Mouse (Mus musculus) G1E (cell line): ENCODE results near the gene Map3k15.

Source experiments
- CTCF ChIP-seq: IDR thresholded peaks from 2 replicates; pipeline ENCODE4 v1.5.1; 2012; ENCODE audit warnings: low read depth, low read length, inconsistent platforms, mixed read lengths
- GATA2 ChIP-seq: IDR thresholded peaks from 2 replicates; pipeline ENCODE4 v1.6.1; 2012; ENCODE audit warnings: low read depth, low read length, inconsistent platforms, borderline replicate concordance
- POLR2AphosphoS5 ChIP-seq: IDR thresholded peaks from 2 replicates; pipeline ENCODE4 v1.6.1; 2012; ENCODE audit warnings: low read depth, low read length, inconsistent platforms; ENCODE audit not compliant: insufficient replicate concordance
- TAL1 ChIP-seq: conservative IDR thresholded peaks from 2 replicates; pipeline ENCODE4 v1.6.1; 2012; ENCODE audit warnings: low read depth, low read length, inconsistent platforms, mixed read lengths

GRCm38 (mm10) chrX:159963273-159963672 lies 25.0 kb upstream of the Map3k15 start:
- TF ChIP-seq CTCF (no peak), TAL1 (no peak), GATA2 (no peak), POLR2AphosphoS5 (no peak)
